Mouse (Mus musculus) monocyte, adult 59 days (primary cell): ENCODE measurements around the gene Adamts1. TPM values are rescaled to one million over a fixed set of nuclear protein-coding genes. Genes with fewer than 3 reads are reported as not detected.

Source experiments
- total RNA-seq, 2 experiments: library from RNA; stranded (reverse); gene quantifications; one replicate each; pipeline ENCODE4 v1.2.4; 2023

Adamts1 gene
- total RNA-seq: under 1 TPM; 0.16 to 0.33 TPM

DNA sequence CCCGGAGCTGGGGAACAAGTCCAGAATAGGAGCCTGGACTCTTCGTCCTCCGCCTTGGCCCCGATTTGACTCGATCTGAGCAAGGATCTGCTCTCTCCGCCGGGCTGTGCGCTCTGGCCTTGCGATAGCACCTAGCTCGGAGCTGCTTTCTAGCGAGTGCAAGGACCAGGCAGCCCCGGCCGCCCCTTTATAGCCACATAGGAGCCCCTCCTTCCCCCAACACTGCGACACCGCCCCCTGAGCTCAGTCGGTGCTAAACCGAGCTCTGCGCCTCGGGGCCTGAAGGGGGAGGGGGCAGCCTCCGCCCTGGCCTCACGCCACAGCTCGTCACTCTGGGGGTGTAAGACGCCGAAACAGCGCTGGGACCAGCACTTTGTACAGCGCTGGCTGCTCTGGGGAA is at the start of gene Adamts1:
Adamts1 (minus strand) TSS at position 160 of the 400 bp plus-strand sequence.

Other genes starting within 250 kb of the Adamts1 start
- not detected for gene Cyyr1, start 249.7 kb downstream of the Adamts1 start, total RNA-seq
- gene Adamts5, start 98.7 kb upstream of the Adamts1 start, total RNA-seq: under 1 TPM in 1 of 2 experiments, not detected in 1; 0.08 TPM